Mouse (Mus musculus) gastrocnemius, postnatal 25 days (tissue): Measurements from ENCODE around the gene Gse1. TPM values are rescaled to one million over a fixed set of nuclear protein-coding genes. Genes with fewer than 3 reads are reported as not detected.

Experiments
- DNase-seq: peaks from one replicate; pipeline ENCODE4 v3.0.0; 2022
- total RNA-seq, 2 experiments: library from RNA; stranded (reverse); gene quantifications; 1 replicate in 1 of 2; 2 replicates in 1 of 2; pipeline ENCODE4 v1.2.3; 2021

Gene Gse1
- total RNA-seq, 2 experiments from 2014 or later, result 23.1 to 27.1 TPM

GRCm38 (mm10) chr8:120556198-120556892, 328.1 kb downstream of the Gse1 start:
- DNase-seq, result no peak

DNA sequence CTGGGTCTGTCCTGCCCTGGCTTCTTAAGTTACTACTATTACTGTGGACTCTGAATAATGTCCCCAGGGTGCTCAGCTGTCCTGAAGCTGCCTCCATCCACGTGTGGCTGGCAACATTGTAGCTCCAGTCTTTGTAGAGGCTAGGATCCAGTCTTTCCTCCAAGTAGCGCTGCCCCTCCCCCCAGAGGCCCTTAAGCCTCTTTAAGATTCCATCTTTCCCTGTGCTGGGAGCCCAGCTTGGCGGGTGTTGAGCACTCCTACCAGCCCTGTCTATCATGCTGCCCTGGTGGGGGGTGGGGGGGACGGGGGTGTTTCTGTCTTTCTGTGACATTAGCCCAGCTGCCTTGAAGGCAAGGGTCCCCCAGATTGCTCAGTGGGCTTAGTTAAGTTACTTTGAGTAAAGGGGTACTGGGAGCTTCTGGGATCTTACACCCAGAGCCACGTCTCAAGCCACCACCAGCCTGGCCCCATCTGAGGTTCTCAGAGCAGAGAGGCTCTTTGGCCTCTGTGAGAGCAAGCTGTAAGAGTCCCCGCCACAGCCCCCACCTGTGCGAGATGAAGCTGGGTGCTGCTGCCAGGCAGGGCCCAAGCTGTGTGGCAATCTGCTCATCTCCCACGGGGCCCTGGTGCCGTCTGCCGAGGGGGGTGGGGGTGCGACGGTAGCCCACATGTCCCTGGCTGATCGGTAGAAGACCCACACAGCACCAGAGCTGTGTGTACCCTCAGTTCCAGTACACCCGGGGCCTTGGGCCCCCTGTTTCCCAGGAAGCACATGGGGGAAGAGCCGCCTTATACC, 329.1 kb downstream of the Gse1 start:
- DNase-seq, result no peak

DNA sequence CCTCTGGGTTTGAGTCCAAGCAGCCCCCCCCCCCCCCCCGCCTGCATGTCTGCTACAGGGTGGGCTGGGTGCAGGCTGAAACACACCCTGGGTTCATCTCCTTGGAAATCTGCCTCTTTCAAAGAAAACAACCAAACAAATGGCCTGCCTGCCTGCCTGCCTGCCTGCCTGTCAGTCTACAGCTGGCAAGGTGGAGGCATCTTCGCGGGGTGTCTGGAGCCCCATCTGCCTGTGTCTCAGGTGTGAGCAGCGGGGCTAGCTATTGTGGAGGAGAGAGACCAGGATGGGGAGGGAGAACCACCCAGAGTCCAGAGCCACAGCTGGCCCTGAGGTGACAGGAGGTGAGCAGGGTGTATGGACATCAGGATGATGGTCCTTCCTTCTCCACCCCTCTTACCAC, 329.9 kb downstream of the Gse1 start:
- no peak for DNase-seq

- no peak for DNase-seq
Observed at GRCm38 (mm10) chr8:120559654-120560053, 331.4 kb downstream of the Gse1 start.

- DNase-seq, result no peak
Observed at GRCm38 (mm10) chr8:120560535-120560934, 332.3 kb downstream of the Gse1 start.

DNA sequence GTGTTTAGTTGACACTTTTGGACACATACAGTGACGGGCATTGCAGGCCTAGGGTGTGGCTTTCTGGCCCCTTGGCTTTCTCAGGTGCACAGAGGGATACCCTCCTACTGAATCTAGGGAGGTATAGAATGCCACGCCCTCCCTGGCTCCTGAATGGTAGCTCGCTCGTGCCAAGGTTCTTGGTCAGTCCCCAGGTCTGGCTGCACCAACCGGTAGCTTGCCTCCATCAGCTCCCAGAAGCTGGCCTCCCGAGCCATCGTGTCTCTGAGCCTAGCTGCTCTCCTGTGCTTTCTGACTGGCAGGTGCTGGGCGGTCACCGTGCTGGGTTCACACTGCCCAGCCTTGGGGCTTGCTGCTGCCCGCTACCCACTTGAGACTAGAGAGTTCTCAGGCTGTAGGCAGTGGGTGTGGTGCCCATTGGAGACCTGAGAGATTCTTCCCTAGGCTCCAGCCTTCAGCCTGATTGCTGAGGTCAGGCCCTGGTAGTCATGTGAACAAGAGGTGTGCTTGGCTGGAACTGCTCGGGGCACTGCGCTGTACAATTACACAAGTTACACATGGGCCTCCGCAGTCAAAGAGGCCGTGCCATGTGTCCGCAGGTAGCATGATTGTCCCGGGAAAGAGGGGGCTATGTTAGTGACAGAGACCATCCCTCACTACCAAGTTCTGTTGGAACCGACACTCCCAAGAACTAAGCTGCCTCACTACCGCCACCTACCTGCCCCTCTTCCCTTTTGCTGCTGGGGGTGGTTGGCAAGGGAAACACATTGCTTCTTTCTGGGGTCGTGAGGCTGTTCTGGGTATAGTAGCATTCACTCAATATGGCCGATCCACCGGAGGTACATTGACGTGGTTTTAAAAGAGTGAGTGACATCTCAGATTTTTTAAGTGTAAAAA, 333.5 kb downstream of the Gse1 start:
- no peak for DNase-seq

DNA sequence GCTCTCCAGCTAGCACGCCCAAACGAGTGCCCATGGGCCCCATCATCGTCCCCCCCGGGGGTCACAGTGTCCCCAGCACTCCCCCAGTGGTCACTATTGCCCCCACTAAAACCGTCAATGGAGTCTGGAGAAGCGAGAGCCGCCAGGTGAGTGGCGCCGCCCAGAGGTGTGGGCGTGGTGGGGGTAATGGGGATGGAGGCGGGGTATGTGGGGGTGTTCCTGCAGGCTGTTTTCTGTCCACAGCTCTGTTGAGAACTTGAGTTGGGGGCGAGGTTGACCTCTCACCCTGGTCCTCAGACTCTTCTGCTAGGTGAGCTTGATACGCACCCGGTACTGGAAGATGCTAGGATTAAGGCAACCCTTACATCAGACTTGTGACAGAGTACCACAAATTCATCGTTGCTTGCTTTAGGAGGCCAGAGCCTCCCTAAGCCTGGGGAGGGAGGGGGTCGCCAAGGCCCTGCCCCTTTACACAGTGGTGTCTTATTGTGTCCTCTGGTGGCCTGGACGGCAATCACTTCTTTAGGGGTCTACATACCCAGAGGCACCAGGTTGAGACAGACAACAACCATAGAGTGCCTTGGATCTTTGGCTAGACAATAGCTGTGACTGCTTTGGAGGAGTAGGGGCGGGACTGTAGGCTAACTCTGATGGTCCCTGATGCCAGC, 334.6 kb downstream of the Gse1 start:
- DNase-seq, result no peak

DNA sequence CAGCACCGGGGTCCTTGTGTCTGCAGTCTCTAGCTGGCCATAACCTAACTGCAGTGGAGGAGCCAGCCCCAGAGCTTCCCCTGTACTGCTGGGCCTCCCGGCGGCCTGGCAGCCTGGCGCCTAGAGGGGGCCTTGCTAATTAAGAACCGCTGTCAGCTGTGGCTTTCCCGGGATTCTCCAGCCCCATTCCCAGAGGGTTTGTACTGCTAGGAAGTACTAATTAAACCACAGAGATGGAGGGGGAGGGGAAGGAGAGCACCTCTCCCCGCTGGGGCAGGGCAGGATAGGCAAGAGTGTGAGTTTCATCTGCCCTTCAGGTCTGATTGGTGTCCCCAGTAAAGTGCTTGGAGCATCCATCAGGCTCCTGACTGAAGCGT, 335.1 kb downstream of the Gse1 start:
- DNase-seq, result no peak

- DNase-seq, result peak; percentile 83
Observed at GRCm38 (mm10) chr8:120563851-120564837, 335.9 kb downstream of the Gse1 start.

DNA sequence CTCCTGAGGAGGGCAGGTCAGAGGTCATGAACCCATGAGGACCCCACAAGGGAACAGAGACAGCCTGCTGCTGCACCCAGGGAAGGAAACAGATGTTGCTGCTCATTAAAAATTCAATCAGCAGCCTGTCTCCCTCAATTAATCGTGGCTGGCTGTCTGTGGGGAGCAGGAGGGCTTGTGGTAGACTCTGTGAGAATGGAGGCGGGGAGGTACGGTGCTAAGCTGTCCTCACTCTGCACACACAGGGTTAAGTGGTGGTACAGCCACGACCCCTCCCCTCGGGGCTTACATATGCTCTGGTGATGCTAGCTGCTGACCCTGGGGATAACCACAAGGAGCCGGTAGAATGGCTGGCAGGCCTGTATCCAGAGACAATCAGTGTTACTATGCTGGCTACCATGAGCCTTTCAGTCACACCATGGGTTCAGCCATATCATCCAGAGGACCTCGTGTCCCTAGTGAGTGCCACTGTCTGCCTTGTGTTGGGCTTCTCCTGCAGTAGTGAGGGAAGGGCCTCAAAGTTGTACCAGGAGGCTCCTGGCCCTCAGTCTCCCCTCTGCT, 337.0 kb downstream of the Gse1 start:
- DNase-seq, result no peak

GRCm38 (mm10) chr8:120566681-120567080, 338.4 kb downstream of the Gse1 start:
- DNase-seq, result no peak

GRCm38 (mm10) chr8:120567731-120568130, 339.5 kb downstream of the Gse1 start:
- no peak for DNase-seq

DNA sequence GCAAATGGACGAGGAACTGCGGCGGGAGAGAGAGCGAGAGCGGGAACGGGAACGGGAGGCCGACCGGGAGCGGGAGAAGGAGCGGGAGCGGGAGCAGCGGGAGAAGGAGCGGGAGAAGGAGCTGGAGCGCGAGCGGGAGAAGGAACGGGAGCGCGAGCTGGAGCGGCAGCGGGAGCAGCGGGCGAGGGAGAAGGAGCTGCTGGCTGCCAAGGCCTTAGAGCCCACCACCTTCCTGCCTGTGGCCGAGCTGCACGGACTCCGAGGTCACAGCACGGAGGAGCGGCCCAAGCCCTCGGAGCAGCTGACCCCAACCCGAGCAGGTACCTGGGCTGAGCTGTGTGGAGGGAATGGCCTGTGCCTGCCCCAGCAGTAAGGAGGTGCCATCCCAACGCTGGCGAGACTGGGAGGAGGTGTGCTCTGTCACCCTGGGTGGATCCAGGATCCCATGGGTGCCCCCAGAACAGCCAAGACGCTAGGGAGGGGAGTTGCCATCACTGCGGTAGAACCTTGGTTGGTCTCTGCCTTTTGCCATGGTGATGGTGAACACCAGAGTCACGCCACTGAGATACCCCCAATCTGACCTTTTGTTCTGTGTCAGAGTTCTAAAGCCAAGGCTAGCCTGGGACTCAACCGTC, 340.0 kb downstream of the Gse1 start:
- no peak for DNase-seq

DNA sequence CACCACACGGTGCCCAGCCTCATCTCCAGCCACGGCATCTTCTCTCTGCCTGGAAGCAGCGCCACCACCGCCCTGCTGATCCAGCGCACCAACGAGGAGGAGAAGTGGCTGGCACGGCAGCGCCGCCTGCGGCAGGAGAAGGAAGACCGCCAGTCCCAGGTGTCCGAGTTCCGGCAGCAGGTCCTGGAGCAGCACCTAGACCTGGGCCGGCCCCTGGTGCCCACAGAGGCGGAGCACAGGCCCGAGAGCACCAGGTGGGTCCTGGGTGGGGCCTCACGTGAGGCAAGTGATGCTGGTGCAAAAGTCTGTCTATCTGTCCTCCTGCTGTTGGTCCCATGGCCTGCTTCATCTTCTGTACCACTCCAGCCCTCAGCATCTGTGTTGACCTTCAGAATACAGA, 340.9 kb downstream of the Gse1 start:
- DNase-seq, result no peak

DNA sequence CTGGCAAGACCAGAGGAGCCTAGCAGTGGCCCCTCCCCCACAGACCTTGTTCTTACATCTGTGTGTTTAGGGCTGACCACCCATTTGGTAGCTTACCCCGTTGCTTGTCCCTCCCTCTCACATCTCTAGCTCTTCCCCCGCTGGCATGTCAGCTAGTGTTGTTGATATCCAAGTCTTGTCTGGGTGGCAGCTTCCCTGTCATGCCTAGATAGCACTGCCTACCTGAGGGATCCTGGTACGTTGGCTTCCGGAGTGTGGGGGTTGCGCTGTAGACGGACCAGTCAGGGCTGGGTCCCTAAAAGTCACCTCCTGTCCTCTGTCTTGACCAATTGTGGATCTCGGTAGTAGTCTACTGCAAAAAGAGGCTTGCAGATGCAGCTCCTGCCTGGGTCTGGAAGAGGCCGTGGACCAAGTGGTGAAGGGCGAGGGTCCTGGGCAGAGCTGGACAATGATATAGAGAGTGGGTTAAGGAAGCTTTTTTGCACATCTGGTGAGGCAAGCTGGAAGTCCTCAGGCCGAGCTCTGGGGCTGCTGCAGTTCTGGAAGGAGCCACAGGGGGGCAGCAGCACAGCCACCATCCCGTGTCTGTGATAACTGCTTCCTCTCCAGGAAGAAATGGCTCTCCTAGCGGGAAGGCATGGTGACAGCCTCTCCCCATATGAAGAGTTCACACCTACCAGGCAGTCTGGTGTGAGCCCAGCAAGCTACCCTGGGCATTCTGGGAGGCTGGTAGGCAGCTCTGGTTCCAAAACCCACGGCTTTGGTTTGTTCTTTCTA, 341.9 kb downstream of the Gse1 start:
- DNase-seq, result peak; percentile 71

GRCm38 (mm10) chr8:120571561-120571960, 343.3 kb downstream of the Gse1 start:
- DNase-seq, result no peak

DNA sequence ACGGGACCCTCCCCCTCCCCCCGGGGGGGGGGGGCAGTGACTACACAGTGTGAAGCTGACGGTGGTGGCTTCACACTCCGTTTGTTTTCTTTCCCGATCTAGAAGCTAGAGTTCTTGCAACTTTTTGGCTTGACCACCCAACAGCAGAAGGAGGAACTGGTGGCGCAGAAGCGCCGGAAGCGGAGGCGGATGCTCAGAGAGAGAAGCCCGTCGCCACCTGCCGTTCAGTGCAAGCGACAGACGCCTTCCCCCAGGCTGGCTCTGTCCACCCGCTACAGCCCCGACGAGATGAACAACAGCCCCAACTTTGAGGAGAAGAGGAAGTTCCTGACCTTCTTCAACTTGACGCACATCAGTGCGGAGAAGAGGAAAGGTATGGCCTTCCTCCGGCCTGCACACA, 344.3 kb downstream of the Gse1 start:
- DNase-seq, result no peak

DNA sequence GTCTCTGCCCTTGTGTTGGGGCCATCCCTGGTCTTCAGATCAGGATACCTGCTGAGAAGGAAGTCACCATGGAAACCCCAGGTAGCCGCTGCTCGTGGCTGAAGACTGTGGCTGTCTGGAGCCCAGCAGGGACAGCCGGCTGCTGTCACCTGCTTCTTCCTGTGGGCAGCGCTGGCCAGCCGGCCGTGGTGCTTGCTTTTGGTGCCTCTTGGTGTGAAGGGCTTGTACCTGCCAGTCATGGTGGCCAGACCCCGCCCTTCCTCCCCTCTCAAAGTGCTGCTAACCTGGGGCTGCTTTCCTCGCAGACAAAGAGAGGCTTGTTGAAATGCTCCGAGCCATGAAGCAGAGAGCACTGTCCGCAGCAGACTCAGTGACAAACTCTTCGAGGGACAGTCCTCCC, 345.6 kb downstream of the Gse1 start:
- no peak for DNase-seq

GRCm38 (mm10) chr8:120574941-120575340, 346.7 kb downstream of the Gse1 start:
- no peak for DNase-seq
